Mouse (Mus musculus): Measurements from ENCODE around the gene Myo1g. TPM values are rescaled to one million over a fixed set of nuclear protein-coding genes. Genes with fewer than 3 reads are reported as not detected.

Gene Myo1g
- polyA plus RNA-seq, 1 experiment from 2014 or later = 0.06 TPM

- no peaks in the 10 kb centered on the region for H3K27me3 ChIP-seq
- no peak for TF ChIP-seq CTCF (IDR thresholded peaks at IDR 0.05)
- CTCF ChIA-PET = interaction anchor here (0.7 to 1.7 kb wide), 5 partner anchors 8 to 37 kb away, joined by 3 to 5 read pairs (median 3); no protein-coding TSS in a partner anchor
- POLR2A ChIA-PET = interaction anchor here (1.0 kb wide), 1 partner anchor 8 kb away, joined by 3 read pairs; no protein-coding TSS in a partner anchor
- DNase-seq (ENCODE audit: low read depth, low spot score) = no peak
- in situ Hi-C loops (cut with MboI; ENCODE audit: low pct_unique_long_range_greater_than_20kb) = no loop called here
- no peak for ATAC-seq
Observed at GRCm38 (mm10) chr11:6558234-6558633, 37.5 kb upstream of the Myo1g start.

- POLR2A ChIA-PET = interaction anchor here (1.1 kb wide), 1 partner anchor 75 kb away, joined by 3 read pairs; no protein-coding TSS in a partner anchor
- DNase-seq (ENCODE audit: low read depth, low spot score) (no peak), ATAC-seq (no peak)
- CTCF ChIA-PET = interaction anchor here (1.3 to 2.6 kb wide), 4 partner anchors 8 to 79 kb away, joined by 3 to 9 read pairs (median 3); no protein-coding TSS in a partner anchor
- no peaks in the 10 kb centered on the region for H3K27me3 ChIP-seq
- in situ Hi-C loops (cut with MboI; ENCODE audit: low pct_unique_long_range_greater_than_20kb) = no loop called here
- no peak for TF ChIP-seq CTCF (IDR thresholded peaks at IDR 0.05)
Observed at GRCm38 (mm10) chr11:6550201-6550600, 29.4 kb upstream of the Myo1g start.

- CTCF ChIA-PET = interaction anchor here (1.3 to 2.6 kb wide), 6 partner anchors 8 to 80 kb away, joined by 3 to 9 read pairs (median 3); no protein-coding TSS in a partner anchor
- POLR2A ChIA-PET = interaction anchor here (1.1 kb wide), 1 partner anchor 75 kb away, joined by 3 read pairs; no protein-coding TSS in a partner anchor
- in situ Hi-C loops (cut with MboI; ENCODE audit: low pct_unique_long_range_greater_than_20kb) = no loop called here
Observed at GRCm38 (mm10) chr11:6549770-6550169, 29.0 kb upstream of the Myo1g start.

GRCm38 (mm10) chr11:6547696-6548325, 27.0 kb upstream of the Myo1g start:
- no peak for ATAC-seq
- no peak for DNase-seq (ENCODE audit: low read depth, low spot score)
- POLR2A ChIA-PET = interaction anchor here (0.5 to 1.0 kb wide), 2 partner anchors 8 to 9 kb away, joined by 3 read pairs; no protein-coding TSS in a partner anchor
- in situ Hi-C loops (cut with MboI; ENCODE audit: low pct_unique_long_range_greater_than_20kb) = no loop called here
- H3K27me3 ChIP-seq = no peaks in the 10 kb centered on the region
- CTCF ChIA-PET = interaction anchor here (1.2 to 2.6 kb wide), 8 partner anchors 9 to 83 kb away, joined by 3 to 9 read pairs (median 4); no protein-coding TSS in a partner anchor
- TF ChIP-seq CTCF (IDR thresholded peaks at IDR 0.05) = no peak

More at GRCm38 (mm10) chr11:6549770-6550169, 29.0 kb upstream of the Myo1g start:
- ATAC-seq = no peak
- no peak for DNase-seq (ENCODE audit: low read depth, low spot score)
- H3K27me3 ChIP-seq = no peaks in the 10 kb centered on the region
- no peak for TF ChIP-seq CTCF (IDR thresholded peaks at IDR 0.05)

- no peaks in the 10 kb centered on the region for H3K27me3 ChIP-seq
- in situ Hi-C loops (cut with MboI; ENCODE audit: low pct_unique_long_range_greater_than_20kb) = no loop called here
- ChIA-PET POLR2A (interaction anchor here (0.5 to 1.0 kb wide), 2 partner anchors 7 to 9 kb away, joined by 3 read pairs; no protein-coding TSS in a partner anchor), CTCF (interaction anchor here (1.2 to 1.6 kb wide), 5 partner anchors 9 to 82 kb away, joined by 3 to 5 read pairs (median 3); no protein-coding TSS in a partner anchor)
- no peak for TF ChIP-seq CTCF (IDR thresholded peaks at IDR 0.05)
- no peak for DNase-seq (ENCODE audit: low read depth, low spot score)
- ATAC-seq = peak; percentile 36
Observed at GRCm38 (mm10) chr11:6547037-6547680, 26.4 kb upstream of the Myo1g start.

GRCm38 (mm10) chr11:6546205-6547013, 25.6 kb upstream of the Myo1g start, which contains the start of gene Ccm2:
TSS of gene Ccm2 (plus strand) at chr11:6546887.
- ATAC-seq (peak; percentile 86), DNase-seq (ENCODE audit: low read depth, low spot score) (peak; percentile 51)
- ChIA-PET CTCF (interaction anchor here (0.7 kb wide), 1 partner anchor 52 kb away, joined by 3 read pairs; no protein-coding TSS in a partner anchor), POLR2A (interaction anchor here (1.0 to 1.3 kb wide), 2 partner anchors 10 to 18 kb away, joined by 3 to 15 read pairs; no protein-coding TSS in a partner anchor)
- no peak for TF ChIP-seq CTCF (IDR thresholded peaks at IDR 0.05)
- in situ Hi-C loops (cut with MboI; ENCODE audit: low pct_unique_long_range_greater_than_20kb) = no loop called here
- no peaks in the 10 kb centered on the region for H3K27me3 ChIP-seq

- H3K27me3 ChIP-seq = no peaks in the 10 kb centered on the region
- ATAC-seq = no peak
- DNase-seq (ENCODE audit: low read depth, low spot score) = no peak
- TF ChIP-seq CTCF (IDR thresholded peaks at IDR 0.05) = no peak
- in situ Hi-C loops (cut with MboI; ENCODE audit: low pct_unique_long_range_greater_than_20kb) = no loop called here
- ChIA-PET POLR2A (interaction anchor here (0.7 to 1.3 kb wide), 2 partner anchors 17 to 337 kb away, joined by 7 to 15 read pairs; no protein-coding TSS in a partner anchor), CTCF (interaction anchor here (0.7 kb wide), 1 partner anchor 52 kb away, joined by 3 read pairs; no protein-coding TSS in a partner anchor)
Observed at GRCm38 (mm10) chr11:6545857-6546192, 25.1 kb upstream of the Myo1g start.

GRCm38 (mm10) chr11:6545186-6545856, 24.6 kb upstream of the Myo1g start:
- ATAC-seq = no peak
- no peaks in the 10 kb centered on the region for H3K27me3 ChIP-seq
- no peak for TF ChIP-seq CTCF (IDR thresholded peaks at IDR 0.05)
- ChIA-PET POLR2A (interaction anchor here (0.6 to 1.3 kb wide), 3 partner anchors 17 to 337 kb away, joined by 4 to 15 read pairs (median 7); no protein-coding TSS in a partner anchor), CTCF (interaction anchor here (0.7 kb wide), 1 partner anchor 53 kb away, joined by 3 read pairs; no protein-coding TSS in a partner anchor)
- in situ Hi-C loops (cut with MboI; ENCODE audit: low pct_unique_long_range_greater_than_20kb) = no loop called here
- no peak for DNase-seq (ENCODE audit: low read depth, low spot score)

GRCm38 (mm10) chr11:6544683-6545082, 23.9 kb upstream of the Myo1g start:
- ATAC-seq = no peak

More at GRCm38 (mm10) chr11:6544683-6545082, 23.9 kb upstream of the Myo1g start:
- no peaks in the 10 kb centered on the region for H3K27me3 ChIP-seq
- in situ Hi-C loops (cut with MboI; ENCODE audit: low pct_unique_long_range_greater_than_20kb) = no loop called here
- CTCF ChIA-PET = no interaction called here
- no peak for TF ChIP-seq CTCF (IDR thresholded peaks at IDR 0.05)
- POLR2A ChIA-PET = interaction anchor here (0.6 kb wide), 1 partner anchor 1299 kb away, joined by 5 read pairs; no protein-coding TSS in a partner anchor
- no peak for DNase-seq (ENCODE audit: low read depth, low spot score)
